Mouse (Mus musculus) heart, postnatal 14 days (tissue): ENCODE results near the gene Scfd2. TPM values are rescaled to one million over a fixed set of nuclear protein-coding genes. Genes with fewer than 3 reads are reported as not detected.

Experiments used
- DNase-seq, 2 experiments: peaks; one replicate each; pipeline ENCODE4 v3.0.0; 2021 to 2022
- intact Hi-C: fragments of 180-260 bp; cut with DNase I; formaldehyde crosslinking; loops from one replicate; pipeline ENCODE4 v1.15.1; 2025
- total RNA-seq, 2 experiments: library from RNA; stranded (reverse); gene quantifications; 2 replicates each; pipeline ENCODE4 v1.2.3; 2021

The Scfd2 gene
- total RNA-seq, 2 experiments from 2014 or later, result 11.7 to 13.4 TPM

GRCm38 (mm10) chr5:74163141-74163540, 368.4 kb downstream of the Scfd2 start:
- DNase-seq, result no peak

GRCm38 (mm10) chr5:74162013-74162412, 369.5 kb downstream of the Scfd2 start:
- intact Hi-C loops, result no loop called here
- DNase-seq, result no peak

More at GRCm38 (mm10) chr5:74163141-74163540, 368.4 kb downstream of the Scfd2 start:
- intact Hi-C loops, result no loop called here

GRCm38 (mm10) chr5:74161297-74161926, 370.1 kb downstream of the Scfd2 start:
- DNase-seq, result peak; percentile 36 to 59
- intact Hi-C loops, result no loop called here

GRCm38 (mm10) chr5:74160349-74160748, 371.2 kb downstream of the Scfd2 start:
- DNase-seq, result no peak
- intact Hi-C loops, result no loop called here

- no peak for DNase-seq
- intact Hi-C loops, result no loop called here
These were observed 371.7 kb downstream of the Scfd2 start for GRCm38 (mm10) chr5:74159906-74160305.

GRCm38 (mm10) chr5:74158929-74159632, 372.5 kb downstream of the Scfd2 start:
- no peak for DNase-seq
- intact Hi-C loops, result no loop called here

GRCm38 (mm10) chr5:74155860-74156351, 375.7 kb downstream of the Scfd2 start:
- intact Hi-C loops, result no loop called here

More at GRCm38 (mm10) chr5:74155860-74156351, 375.7 kb downstream of the Scfd2 start:
- no peak for DNase-seq

Other genes with a start within 250 kb of the Scfd2 start
- 10 to 100 TPM; 30.2 to 33.5 TPM for gene Fip1l1, start 3.7 kb upstream of the Scfd2 start, total RNA-seq
- 1 to 10 TPM; 5.9 to 7.8 TPM for gene Lnx1, start 171.2 kb upstream of the Scfd2 start, total RNA-seq